Mouse (Mus musculus) MEL-GATA-1-ER (cell line): ENCODE results near the gene Evi2.

Source experiments
- DNase-seq: peaks from one replicate; pipeline ENCODE4 v3.0.0-alpha.2; 2012; ENCODE audit warnings: low read depth; ENCODE audit errors: extremely low read depth

Gene Evi2

GRCm38 (mm10) chr11:79530333-79530761 lies at the start of gene Evi2, which contains the start of gene Evi2a:
TSS of gene Evi2 (minus strand) at chr11:79530589.
TSS of gene Evi2a (minus strand) at chr11:79530609.
- DNase-seq: no peak

DNA sequence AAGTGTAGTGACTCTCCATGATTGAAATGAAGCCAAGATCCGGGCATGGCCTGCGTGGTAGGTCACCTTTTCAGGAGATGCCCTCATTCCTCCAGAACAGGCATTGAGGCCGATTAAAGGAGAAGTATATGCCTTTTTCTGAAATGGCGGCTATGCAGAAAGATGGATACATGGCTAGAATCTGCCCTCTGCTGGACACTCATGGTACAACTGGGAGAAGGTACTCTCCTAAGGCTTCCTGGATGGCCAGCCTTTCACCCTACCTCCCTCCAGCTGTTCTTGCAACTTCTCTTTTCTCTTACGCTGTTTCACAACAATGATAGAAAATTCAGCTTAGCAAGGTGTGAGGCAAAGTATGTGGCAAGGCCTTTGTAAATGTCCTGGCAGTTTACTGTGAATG lies 47.4 kb upstream of the Evi2 start:
- DNase-seq: peak; percentile 49

DNA sequence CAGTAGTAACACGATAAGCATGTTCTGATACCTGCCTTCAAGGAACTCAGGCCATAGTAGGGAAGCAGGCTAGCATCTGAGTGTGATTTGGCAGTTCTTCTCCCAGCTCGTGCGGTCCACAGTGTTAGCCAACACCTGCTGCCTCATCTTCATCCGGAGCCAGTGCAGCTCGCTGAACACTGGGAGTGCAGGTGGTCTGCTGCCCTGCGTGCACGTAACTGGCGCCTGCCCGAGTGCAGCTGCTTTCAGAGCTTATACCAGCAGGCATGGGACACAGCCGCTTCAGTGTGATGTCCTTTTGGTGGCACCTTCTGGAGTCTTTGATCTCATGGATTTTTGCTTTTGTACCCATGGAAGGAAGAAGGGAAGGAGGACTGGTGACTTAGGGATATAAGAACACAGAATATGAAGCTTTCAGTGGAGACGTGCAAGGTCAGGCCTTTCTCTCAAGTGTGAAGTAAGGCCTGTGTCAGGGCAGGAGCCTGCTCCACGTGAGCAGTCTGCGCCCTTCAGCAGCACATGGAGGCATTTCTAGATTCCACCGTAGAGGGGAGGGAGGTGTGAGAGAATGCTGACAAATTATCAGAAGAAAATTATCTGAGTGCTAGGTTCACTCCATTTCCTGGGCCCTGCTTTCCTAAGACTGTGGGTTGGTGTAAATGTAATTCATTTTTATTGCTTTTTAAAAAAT lies 45.1 kb upstream of the Evi2 start:
- DNase-seq: no peak

- DNase-seq: peak; percentile 26
Observed at GRCm38 (mm10) chr11:79573836-79574235, 43.4 kb upstream of the Evi2 start.

- no peak for DNase-seq
Observed at GRCm38 (mm10) chr11:79570319-79570718, 39.9 kb upstream of the Evi2 start.

DNA sequence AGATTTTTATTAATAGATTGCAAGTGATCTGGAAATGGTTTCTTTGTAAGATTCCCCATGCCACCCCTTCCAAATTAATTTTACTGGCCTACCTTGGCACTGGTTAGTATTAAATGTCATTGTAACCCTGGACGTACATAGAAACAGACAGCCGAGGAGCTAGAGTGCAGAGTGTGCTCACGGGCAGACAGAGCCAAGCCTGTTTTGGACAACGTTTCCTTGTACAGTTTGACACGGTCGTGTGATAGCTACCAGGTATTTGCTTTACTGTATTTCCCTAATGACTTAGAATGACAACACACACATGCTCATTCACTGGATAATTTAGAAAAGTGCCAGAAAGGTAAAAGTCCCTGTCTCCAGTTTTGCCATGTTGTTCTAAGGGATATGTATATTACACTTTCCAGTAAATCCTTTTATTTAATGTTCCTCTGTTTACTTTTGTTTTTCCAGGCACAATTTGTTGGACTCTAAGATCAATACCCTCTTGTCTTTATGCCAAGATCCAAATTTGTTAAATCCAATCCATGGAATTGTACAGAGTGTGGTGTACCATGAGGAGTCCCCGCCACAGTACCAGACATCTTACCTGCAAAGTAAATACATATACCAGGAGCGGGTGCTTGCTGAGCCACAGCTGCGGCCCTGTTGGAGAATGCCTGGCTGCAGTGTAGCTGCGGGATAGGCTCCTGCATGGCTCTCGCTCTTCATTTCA lies 38.0 kb upstream of the Evi2 start:
- DNase-seq: no peak

DNA sequence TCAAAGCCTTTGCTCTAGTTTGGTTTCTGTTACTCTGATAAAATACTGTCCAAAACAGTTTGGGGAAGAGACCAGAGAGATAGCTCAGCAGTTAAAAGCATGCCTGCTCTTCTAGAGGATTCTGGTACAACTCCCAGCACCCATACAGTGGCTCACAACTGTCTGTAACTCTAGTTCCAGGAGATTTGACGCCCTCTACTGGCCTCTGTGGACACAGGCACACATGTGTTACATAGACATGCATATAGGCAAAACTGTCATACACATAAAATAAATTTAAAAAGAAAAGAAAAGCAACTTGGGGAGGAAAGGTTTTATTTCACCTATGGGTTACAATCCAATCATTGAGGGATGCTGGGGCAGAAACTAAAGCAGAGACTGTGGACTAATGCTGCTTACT lies 36.6 kb upstream of the Evi2 start:
- DNase-seq: no peak

DNA sequence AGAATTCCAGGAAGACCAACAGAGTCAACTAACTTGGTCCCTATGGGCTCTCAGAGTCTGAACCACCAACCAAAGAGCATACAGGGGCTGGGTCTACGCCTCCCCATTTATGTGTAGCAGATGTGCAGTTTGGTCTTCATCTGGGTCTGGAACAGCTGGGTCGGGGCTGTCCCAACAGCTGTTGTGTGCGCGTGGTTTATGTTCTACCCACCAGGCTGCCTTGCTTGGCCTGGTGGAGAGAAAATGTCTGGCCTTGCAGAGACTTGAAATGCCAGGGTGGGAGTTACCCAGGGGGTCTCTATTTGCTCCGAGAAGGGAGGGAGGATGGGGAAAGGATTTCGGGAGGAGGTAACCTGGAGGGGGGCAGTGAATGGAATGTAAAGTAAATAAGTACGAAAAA lies 33.1 kb upstream of the Evi2 start:
- DNase-seq: no peak

GRCm38 (mm10) chr11:79560536-79560935 lies 30.1 kb upstream of the Evi2 start:
- DNase-seq: no peak

GRCm38 (mm10) chr11:79552622-79553021 lies 22.2 kb upstream of the Evi2 start:
- no peak for DNase-seq

DNA sequence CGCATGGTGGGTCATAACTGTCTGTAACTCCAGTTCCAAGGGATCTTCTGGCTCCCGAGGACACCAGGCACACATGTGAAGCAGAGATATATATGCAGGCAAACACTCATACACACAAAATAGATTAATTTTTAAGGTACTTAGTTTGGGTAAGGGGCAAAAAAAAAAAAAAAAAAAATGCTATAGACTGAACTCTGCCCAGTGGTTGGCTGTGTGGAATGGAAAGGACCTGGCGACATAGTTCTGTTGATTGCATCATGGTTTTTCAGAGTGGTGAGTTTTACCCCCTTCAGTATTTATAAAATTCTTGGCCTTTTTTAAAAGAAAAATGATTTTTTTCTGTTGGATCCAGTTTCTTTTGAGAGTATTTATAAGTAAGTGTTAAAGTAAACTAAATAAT lies 5.9 kb upstream of the Evi2 start:
- DNase-seq: no peak

- DNase-seq: no peak
Observed at GRCm38 (mm10) chr11:79535554-79535953, 5.2 kb upstream of the Evi2 start.

GRCm38 (mm10) chr11:79533950-79534690 lies 3.7 kb upstream of the Evi2 start:
- no peak for DNase-seq

DNA sequence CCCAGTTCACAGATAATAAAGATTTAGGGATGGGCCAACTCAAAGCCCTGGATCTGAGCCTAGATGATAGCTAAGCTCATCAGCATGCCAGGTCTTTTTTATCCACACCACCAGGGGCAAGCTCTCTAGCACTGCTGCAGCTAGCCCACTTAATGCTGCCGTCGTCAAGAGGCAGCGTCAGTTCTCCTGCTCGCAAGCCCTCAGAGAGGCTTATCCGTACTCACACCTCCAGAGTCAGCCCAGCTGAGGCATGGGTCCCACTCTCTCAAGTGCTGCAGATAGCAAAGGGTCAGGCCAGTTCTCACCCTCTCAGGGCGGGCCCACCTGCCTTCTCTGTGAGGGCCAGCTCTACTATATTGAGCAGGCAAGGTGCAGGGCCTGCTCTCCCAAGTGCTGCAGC lies 2.9 kb upstream of the Evi2 start:
- no peak for DNase-seq

- DNase-seq: no peak
Observed at GRCm38 (mm10) chr11:79531485-79531884, 1.1 kb upstream of the Evi2 start.

DNA sequence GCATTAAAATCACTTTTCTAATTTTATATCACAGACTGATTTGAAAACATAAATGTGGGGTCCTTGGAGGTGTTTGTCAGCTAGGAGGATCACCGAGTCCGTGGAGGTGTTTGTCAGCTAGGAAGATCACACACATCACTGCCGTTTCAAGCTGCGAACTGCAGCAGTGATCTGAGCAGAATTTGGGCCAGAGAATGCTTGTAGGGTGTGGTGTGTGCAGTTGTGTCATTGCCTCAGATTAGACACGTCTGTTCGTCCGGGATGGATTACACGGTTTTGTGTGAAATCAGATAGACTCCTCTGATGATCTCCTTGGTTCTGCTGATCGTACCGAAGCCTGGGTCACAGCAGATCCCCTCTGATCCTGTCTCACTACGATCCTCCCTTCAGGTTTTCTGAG lies 385 bp upstream of the Evi2 start:
- DNase-seq: no peak

- no peak for DNase-seq
Observed at GRCm38 (mm10) chr11:79529736-79530135, 653 bp downstream of the Evi2 start.

- DNase-seq: no peak
Observed at GRCm38 (mm10) chr11:79529226-79529625, 1.2 kb downstream of the Evi2 start.

DNA sequence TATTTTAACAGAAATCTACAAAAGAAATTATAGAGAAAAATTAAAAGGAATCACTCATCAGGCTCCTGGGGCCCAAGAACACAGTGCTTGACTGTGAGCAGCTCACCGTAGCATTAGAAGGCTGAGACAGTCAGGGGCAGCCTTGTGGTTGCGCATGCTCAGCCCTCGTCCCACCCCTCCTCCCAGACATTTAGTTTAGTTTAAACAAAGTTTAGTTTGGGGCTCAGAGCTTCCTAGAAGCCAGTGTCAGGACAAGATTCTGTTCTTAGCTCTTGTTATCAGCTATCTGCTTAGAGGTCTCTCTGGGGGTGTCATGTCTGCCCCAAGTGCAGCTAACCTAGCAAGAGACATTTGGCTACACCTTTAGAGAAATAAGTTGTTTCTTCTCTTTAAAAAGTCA lies 1.8 kb downstream of the Evi2 start:
- DNase-seq: no peak

- DNase-seq: peak; percentile 86
Observed at GRCm38 (mm10) chr11:79527739-79528384, 2.5 kb downstream of the Evi2 start.

- no peak for DNase-seq
Observed at GRCm38 (mm10) chr11:79527015-79527738, 3.2 kb downstream of the Evi2 start.
